In the genomic region with DNA sequence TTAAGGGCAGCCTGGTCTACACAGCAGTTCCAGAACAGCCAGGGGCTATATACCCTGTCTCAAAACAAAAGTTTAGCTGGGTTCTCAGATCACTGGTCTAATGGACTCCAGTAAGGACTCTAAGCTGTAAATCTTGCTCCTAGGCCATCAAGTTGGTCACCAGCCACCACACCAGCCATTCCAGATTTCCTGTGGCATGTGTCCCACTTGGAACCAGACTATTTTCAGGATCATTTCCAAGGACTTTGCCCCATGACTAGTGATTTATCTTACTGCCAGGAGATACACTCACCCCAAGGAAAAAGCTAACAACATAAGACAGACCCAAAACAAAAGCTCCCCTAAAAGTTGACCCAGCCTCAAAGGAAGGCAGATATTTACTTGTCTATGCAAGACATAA, we compare ENCODE assay signal across 11 mouse cellular contexts. TPM values are rescaled to one million over a fixed set of nuclear protein-coding genes. Genes with fewer than 3 reads are reported as not detected.
A peak's percentile ranks its signal among the peaks of the same experiment; 100 is the strongest.
DNase-seq lines count a peak whose midpoint lies in the region; ATAC-seq and TF ChIP-seq lines count a peak whose summit lies in the region.
"Had no signal": no experiment of that assay in that cellular context is flagged by ENCODE, and none has a peak within 500 bp of the region (broad histone marks: within the 10 kb centered on the region; RNA-seq: fewer than 3 reads in every experiment).

No protein-coding gene starts in this region.

- peaks cover 54% of the 10 kb centered on the region for H3K79me2 ChIP-seq in myocyte (ENCODE audit: control insufficient read depth, insufficient read depth)

- no peaks in the 10 kb centered on the region for H3K27me3 ChIP-seq in kidney, embryonic 15.5 days
- no peaks in the 10 kb centered on the region for H3K27me3 ChIP-seq in heart, embryonic 16.5 days (ENCODE audit: control insufficient read depth, insufficient read depth, low read length)
- H3K27me3 ChIP-seq in myocyte (ENCODE audit: control insufficient read depth, insufficient read depth, insufficient read length): no peaks in the 10 kb centered on the region

- peaks cover 28% of the 10 kb centered on the region for H3K36me3 ChIP-seq in kidney, embryonic 15.5 days
- peaks cover 11% of the 10 kb centered on the region for H3K36me3 ChIP-seq in heart, embryonic 16.5 days (ENCODE audit: control insufficient read depth, insufficient read depth)
- H3K36me3 ChIP-seq in myocyte (ENCODE audit: control insufficient read depth, insufficient read depth): peaks cover 6% of the 10 kb centered on the region

- no peak overlapping the region for H3K27ac ChIP-seq in kidney, embryonic 15.5 days
- H3K27ac ChIP-seq in heart, embryonic 16.5 days (ENCODE audit: low read length): no peak overlapping the region
- H3K27ac ChIP-seq: kidney, postnatal 0 days had no signal

- ATAC-seq in kidney, embryonic 15.5 days (replicated peaks; ENCODE audit: low FRiP score): no peak
- ATAC-seq in heart, embryonic 16.5 days (replicated peaks; ENCODE audit: extremely low read depth, insufficient read depth, low FRiP score): no peak

- intact Hi-C loops in left cerebral cortex, postnatal 25 days (cut with DNase I): no loop called here

- no peak overlapping the region for H3K9ac ChIP-seq in kidney, embryonic 15.5 days
- H3K9ac ChIP-seq in heart, embryonic 16.5 days (ENCODE audit: low read length): no peak overlapping the region

- peak; percentile 86 for DNase-seq in kidney, adult 9 months
- DNase-seq in cerebellum, adult 8-10 months: peak; percentile 19
- DNase-seq in testis, postnatal 14 days (ENCODE audit: low spot score): no peak
- no peak for DNase-seq in left cerebral cortex, postnatal 25 days (ENCODE audit: low spot score in 2 of 2)
- DNase-seq in ovary, postnatal 14 days (ENCODE audit: low spot score): no peak
- DNase-seq: lung, postnatal 14 days; thymus, adult 18-20 months had no signal

- H3K4me2 ChIP-seq in kidney, embryonic 15.5 days: no peak overlapping the region
- H3K4me2 ChIP-seq in heart, embryonic 16.5 days (ENCODE audit: low read depth, low read length): peak overlapping the region; percentile 80; the same call in 1 of the 2 replicates
- peak overlapping the region; percentile 96 for H3K4me2 ChIP-seq in myocyte (ENCODE audit: low read depth)

- peaks cover 23% of the 10 kb centered on the region for H3K4me1 ChIP-seq in kidney, embryonic 15.5 days
- H3K4me1 ChIP-seq in heart, embryonic 16.5 days (ENCODE audit: control insufficient read depth, insufficient read depth, low read length): peaks cover 17% of the 10 kb centered on the region

- TF ChIP-seq POLR2A in myocyte (IDR thresholded peaks at IDR 0.05; ENCODE audit: insufficient read length, low read depth): no peak

- H3ac ChIP-seq in myocyte (ENCODE audit: control insufficient read depth, insufficient read length): no peak overlapping the region

- H3K9me3 ChIP-seq in kidney, embryonic 15.5 days (replicated peaks): no peaks in the 10 kb centered on the region
- no peaks in the 10 kb centered on the region for H3K9me3 ChIP-seq in heart, embryonic 16.5 days (replicated peaks; ENCODE audit: control insufficient read depth, low read length)

- H3K4me3 ChIP-seq in kidney, embryonic 15.5 days (replicated peaks): no peak overlapping the region
- no peak overlapping the region for H3K4me3 ChIP-seq in heart, embryonic 16.5 days (ENCODE audit: low read length)
- H3K4me3 ChIP-seq in myocyte: no peak overlapping the region

TF ChIP-seq in myocyte, 11 proteins besides CTCF, POLR2A, EP300 and RAD21:
- TF ChIP-seq REST (IDR thresholded peaks at IDR 0.05; ENCODE audit: insufficient read depth, insufficient read length) (no peak), POLR2AphosphoS2 (IDR thresholded peaks at IDR 0.05; ENCODE audit: insufficient read length, low read depth) (no peak), TCF3 (IDR thresholded peaks at IDR 0.05; ENCODE audit: insufficient read length, low read depth) (no peak), USF1 (IDR thresholded peaks at IDR 0.05; ENCODE audit: low read depth) (no peak), MAX (IDR thresholded peaks at IDR 0.05; ENCODE audit: low read depth) (no peak), MYOG (IDR thresholded peaks at IDR 0.05; ENCODE audit: control insufficient read depth in 1 of 3, insufficient read depth in 1 of 3, insufficient read length in 2 of 3, low read depth in 2 of 3) (no peak), MYOD1 (IDR thresholded peaks at IDR 0.05; ENCODE audit: control insufficient read depth in 1 of 3, insufficient read length in 2 of 3, low read depth in 2 of 3) (no peak), E2F4 (IDR thresholded peaks at IDR 0.05; ENCODE audit: insufficient read depth) (no peak), CEBPB (IDR thresholded peaks at IDR 0.05; ENCODE audit: insufficient read depth, poor library complexity, severe bottlenecking) (no peak), TCF12 (IDR thresholded peaks at IDR 0.05; ENCODE audit: insufficient read depth, poor library complexity, severe bottlenecking) (no peak), SRF (IDR thresholded peaks at IDR 0.05; ENCODE audit: control insufficient read depth, insufficient read length, low read depth) (no peak)

RNA-seq across cellular contexts. Expression of gene Vps13d, which starts 2.1 kb away (rescaled TPM):
- polyA plus RNA-seq in kidney, embryonic 15.5 days (2015; fragmentation: Nextera tagmentation; extraction: Ambion mirVana): 9.9 and 10.1 TPM in 2 replicates
- polyA plus RNA-seq in heart, embryonic 16.5 days (2015; fragmentation: Nextera tagmentation; extraction: Ambion mirVana): 7.6 and 9.0 TPM in 2 replicates
- 20.0 TPM for polyA plus RNA-seq in myocyte (2012; fragmentation: generic; extraction: Trizol)
- 10 to 100 TPM; 57.4 to 59.6 TPM for total RNA-seq in left cerebral cortex, postnatal 25 days (2021)

RNA-seq across cellular contexts. Expression of gene Tnfrsf1b, which starts 54.0 kb away (rescaled TPM):
- polyA plus RNA-seq in kidney, embryonic 15.5 days (2015; fragmentation: Nextera tagmentation; extraction: Ambion mirVana): 3.2 and 3.5 TPM in 2 replicates
- polyA plus RNA-seq in heart, embryonic 16.5 days (2015; fragmentation: Nextera tagmentation; extraction: Ambion mirVana): 4.1 and 5.2 TPM in 2 replicates
- polyA plus RNA-seq in myocyte (2012; fragmentation: generic; extraction: Trizol): 9.7 TPM
- 1 to 10 TPM; 2.0 to 2.6 TPM for total RNA-seq in left cerebral cortex, postnatal 25 days (2021)

Comparison
In these comparisons a context has a peak if more than half of its experiments do, and no peak if none do; other contexts are left out.
1. DNase-seq: peak in kidney, adult 9 months (single experiment) and cerebellum, adult 8-10 months (single experiment); none in testis, postnatal 14 days (single experiment), left cerebral cortex, postnatal 25 days (0 of 2) and ovary, postnatal 14 days (single experiment).